Mouse (Mus musculus): ENCODE data around the gene Gfi1b. TPM values are rescaled to one million over a fixed set of nuclear protein-coding genes. Genes with fewer than 3 reads are reported as not detected.

Gfi1b gene
- total and polyA plus RNA-seq, 3 experiments = 82.9 to 277 (median 194) TPM

- Histone ChIP-seq H3K27ac (ENCODE audit: control insufficient read depth, low read depth, low read length) (no peak overlapping the region), H3K27me3 (ENCODE audit: control insufficient read depth in 1 of 2, insufficient read depth in 2 of 2, low read length in 2 of 2) (no peaks in the 10 kb centered on the region), H3K9ac (ENCODE audit: control insufficient read depth, low read depth, low read length, poor library complexity, severe bottlenecking) (no peak overlapping the region), H3K4me3 (ENCODE audit: control insufficient read depth in 1 of 2, insufficient read depth in 1 of 2, low read depth in 2 of 2, low read length in 2 of 2) (no peak overlapping the region), H3K36me3 (ENCODE audit: control insufficient read depth in 1 of 2, insufficient read depth in 2 of 2, low read length in 2 of 2) (peaks cover 0 to 13% of the 10 kb centered on the region in 2 experiments; a peak in 2 of 4 replicates), H3K79me2 (ENCODE audit: control insufficient read depth, insufficient read depth, low read length, poor library complexity) (peaks cover 23% of the 10 kb centered on the region), H3K4me1 (ENCODE audit: control insufficient read depth in 1 of 2, insufficient read depth in 2 of 2, low read length in 2 of 2) (peaks cover 6% of the 10 kb centered on the region in 2 experiments), H3K9me3 (replicated peaks; ENCODE audit: insufficient read depth, low read length) (no peaks in the 10 kb centered on the region)
- TF ChIP-seq TBP (IDR thresholded peaks at IDR 0.05; ENCODE audit: low read depth, low read length) (0 out of 2 replicates have a peak, but pooled peaks have one; percentile 18), BHLHE40 (IDR thresholded peaks at IDR 0.05; ENCODE audit: borderline replicate concordance, low read depth, low read length) (no peak), MXI1 (IDR thresholded peaks at IDR 0.05; ENCODE audit: low read depth, low read length) (no peak), MAX (IDR thresholded peaks at IDR 0.05; ENCODE audit: low read length) (no peak), ELF1 (IDR thresholded peaks at IDR 0.05; ENCODE audit: low read depth, low read length) (no peak), CHD1 (IDR thresholded peaks at IDR 0.05; ENCODE audit: low read depth, low read length) (no peak), ZMIZ1 (IDR thresholded peaks at IDR 0.05; ENCODE audit: low read depth, low read length) (no peak), NELFE (IDR thresholded peaks at IDR 0.05; ENCODE audit: low read depth, low read length) (no peak), SMC3 (IDR thresholded peaks at IDR 0.05; ENCODE audit: low read depth, low read length) (peak; percentile 48), SIN3A (IDR thresholded peaks at IDR 0.05; ENCODE audit: low read length) (no peak), TAL1 (IDR thresholded peaks at IDR 0.05; ENCODE audit: low read length) (no peak), CHD2 (IDR thresholded peaks at IDR 0.05; ENCODE audit: low read length) (no peak), GATA1 (IDR thresholded peaks at IDR 0.05; ENCODE audit: low read depth, low read length) (no peak), TCF12 (IDR thresholded peaks at IDR 0.05; ENCODE audit: low read depth, low read length) (no peak), RAD21 (IDR thresholded peaks at IDR 0.05; ENCODE audit: low read depth, low read length) (peak; percentile 46), GABPA (IDR thresholded peaks at IDR 0.05; ENCODE audit: low read depth, low read length) (no peak), NRF1 (IDR thresholded peaks at IDR 0.05; ENCODE audit: insufficient read depth, low read depth, low read length, poor library complexity, severe bottlenecking) (no peak), RCOR1 (IDR thresholded peaks at IDR 0.05; ENCODE audit: low read depth, low read length) (no peak), ZNF384 (IDR thresholded peaks at IDR 0.05; ENCODE audit: low read depth, low read length) (no peak), POLR2A (IDR thresholded peaks at IDR 0.05; ENCODE audit: control insufficient read depth in 1 of 2, insufficient read depth in 1 of 2, low read depth in 1 of 2, low read length in 2 of 2, poor library complexity in 1 of 2) (no peak), ZKSCAN1 (IDR thresholded peaks at IDR 0.05; ENCODE audit: low read depth, low read length) (no peak), POLR2AphosphoS2 (IDR thresholded peaks at IDR 0.05; ENCODE audit: low read length) (no peak), E2F4 (IDR thresholded peaks at IDR 0.05; ENCODE audit: borderline replicate concordance, low read depth, low read length) (no peak), CTCF (IDR thresholded peaks at IDR 0.05 in 2 of 3, conservative IDR thresholded peaks at IDR 0.05 in 1 of 3; ENCODE audit: control insufficient read depth in 1 of 3, insufficient read depth in 1 of 3, low read depth in 2 of 3, low read length in 3 of 3, poor library complexity in 1 of 3, severe bottlenecking in 1 of 3) (peak; percentile 71 to 80 (median 77))
- peak; percentile 86 for DNase-seq (ENCODE audit: low read depth, low spot score)
These were observed 18.0 kb upstream of the Gfi1b start for GRCm38 (mm10) chr2:28639794-28640193.

Data from MEL (cell line).